Comparison of ENCODE assay signal across 29 mouse cellular contexts in the genomic region with DNA sequence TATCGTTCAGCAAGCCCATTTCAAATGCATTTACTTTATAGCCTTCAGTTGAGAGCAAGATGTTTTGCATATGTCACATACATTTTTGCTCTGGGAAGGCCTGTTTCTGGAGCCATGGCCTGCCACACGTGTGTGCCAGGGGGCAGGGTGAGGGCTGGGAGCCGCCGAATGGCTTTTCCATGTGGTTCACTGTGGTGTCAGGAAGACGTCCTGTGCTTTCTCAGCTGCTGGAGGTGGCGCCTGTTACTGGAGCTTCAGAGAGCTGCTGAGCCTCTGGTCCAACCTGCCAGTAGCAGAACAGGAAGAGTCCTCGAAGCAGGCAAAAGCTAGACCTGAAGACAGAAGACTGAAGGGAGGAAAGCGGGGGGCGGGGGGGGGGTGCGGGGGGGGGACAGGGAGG.
A peak's percentile ranks its signal among the peaks of the same experiment; 100 is the strongest.
DNase-seq lines count a peak whose midpoint lies in the region; ATAC-seq and TF ChIP-seq lines count a peak whose summit lies in the region.
"Had no signal": no experiment of that assay in that cellular context is flagged by ENCODE, and none has a peak within 500 bp of the region (broad histone marks: within the 10 kb centered on the region; RNA-seq: fewer than 3 reads in every experiment).

No protein-coding gene starts in this region.

- no peak for ATAC-seq in kidney, postnatal 0 days (replicated peaks; ENCODE audit: low FRiP score, low read depth)
- peak; percentile 32; the same call in 1 of the 2 replicates for ATAC-seq in limb, embryonic 14.5 days (ENCODE audit: low FRiP score, low read depth)
- no peak for ATAC-seq in neural tube, embryonic 15.5 days (ENCODE audit: low FRiP score)
- no peak for ATAC-seq in erythroid progenitor cell, adult 5-6 weeks (replicated peaks; ENCODE audit: low FRiP score, poor library complexity, severe bottlenecking)
- ATAC-seq: forebrain, embryonic 15.5 days; inflammation-experienced regulatory T-cells, adult 6 months; liver, postnatal 0 days; lung, postnatal 0 days; Patski had no signal

- peak; percentile 55 for DNase-seq in embryo, embryonic 10 days (ENCODE audit: low spot score)
- DNase-seq in embryo, embryonic 9.5 days (ENCODE audit: extremely low spot score), result no peak
- peak; percentile 22 for DNase-seq in kidney, postnatal 0 days (ENCODE audit: low spot score)
- no peak for DNase-seq in kidney, postnatal 36 days
- DNase-seq in limb, embryonic 14.5 days (ENCODE audit: low spot score), result peak; percentile 29
- no peak for DNase-seq in gastrocnemius, postnatal 25 days
- DNase-seq: adrenal gland, postnatal 14 days; gastrocnemius, adult 2 months; heart, adult 2 months; kidney, adult 11 months; kidney, postnatal 25 days; liver, postnatal 0 days; lung, postnatal 4 days; midbrain, embryonic 14.5 days; spleen, adult 18-20 months; thymus, adult 2 months; thymus, postnatal 36 days had no signal

- H3K27ac ChIP-seq in kidney, postnatal 0 days, result no peak overlapping the region
- H3K27ac ChIP-seq in limb, embryonic 14.5 days (replicated peaks; ENCODE audit: low read depth, low read length), result no peak overlapping the region
- 0 out of 2 replicates have a peak overlapping the region, but pooled peaks have one; percentile 5 for H3K27ac ChIP-seq in neural tube, embryonic 15.5 days (replicated peaks)
- H3K27ac ChIP-seq: forebrain, embryonic 10.5 days; forebrain, embryonic 15.5 days; gastrocnemius, adult 2 months; heart, adult 2 months; layer of hippocampus, adult 2 months; left cerebral cortex, adult 2 months; stomach, postnatal 0 days had no signal

- no peak overlapping the region for H3K4me3 ChIP-seq in kidney, postnatal 0 days (replicated peaks; ENCODE audit: low read depth, low read length)
- no peak overlapping the region for H3K4me3 ChIP-seq in limb, embryonic 14.5 days (replicated peaks; ENCODE audit: low read length)
- H3K4me3 ChIP-seq in neural tube, embryonic 15.5 days (replicated peaks), result no peak overlapping the region
- H3K4me3 ChIP-seq: forebrain, embryonic 10.5 days; forebrain, embryonic 15.5 days; gastrocnemius, adult 2 months; heart, adult 2 months; heart, embryonic 12.5 days; layer of hippocampus, adult 2 months; left cerebral cortex, adult 2 months had no signal

- no peaks in the 10 kb centered on the region for H3K36me3 ChIP-seq in kidney, postnatal 0 days (ENCODE audit: insufficient read depth, low read length)
- no peaks in the 10 kb centered on the region for H3K36me3 ChIP-seq in limb, embryonic 14.5 days (ENCODE audit: control insufficient read depth, insufficient read depth, low read length)
- H3K36me3 ChIP-seq in neural tube, embryonic 15.5 days, result no peaks in the 10 kb centered on the region
- H3K36me3 ChIP-seq: forebrain, embryonic 10.5 days; forebrain, embryonic 15.5 days; heart, embryonic 12.5 days had no signal

- H3K4me1 ChIP-seq in kidney, postnatal 0 days (replicated peaks; ENCODE audit: insufficient read depth, low read length), result peaks cover 6% of the 10 kb centered on the region; the same call in 1 of the 2 replicates
- H3K4me1 ChIP-seq in limb, embryonic 14.5 days (ENCODE audit: control insufficient read depth, insufficient read depth, low read length), result peaks cover 52% of the 10 kb centered on the region
- H3K4me1 ChIP-seq in neural tube, embryonic 15.5 days, result peaks cover 10% of the 10 kb centered on the region

- 26% methylated on average over 8 of the region's 10 CpGs for WGBS in kidney, postnatal 0 days
- WGBS in limb, embryonic 14.5 days, result 23% methylated on average over 8 of the region's 10 CpGs
- 57% methylated on average over 6 of the region's 10 CpGs for WGBS in neural tube, embryonic 15.5 days

- no peak for TF ChIP-seq POLR2A in limb, embryonic 14.5 days (IDR thresholded peaks at IDR 0.05; ENCODE audit: borderline replicate concordance, extremely low read depth, insufficient read depth, insufficient read length)

- H3K27me3 ChIP-seq in kidney, postnatal 0 days (ENCODE audit: insufficient read depth, low read length), result no peaks in the 10 kb centered on the region
- no peaks in the 10 kb centered on the region for H3K27me3 ChIP-seq in limb, embryonic 14.5 days (ENCODE audit: control insufficient read depth, insufficient read depth, low read length)
- no peaks in the 10 kb centered on the region for H3K27me3 ChIP-seq in neural tube, embryonic 15.5 days (replicated peaks)
- H3K27me3 ChIP-seq: forebrain, embryonic 15.5 days; Patski had no signal

- no peak overlapping the region for H3K9ac ChIP-seq in kidney, postnatal 0 days (ENCODE audit: low read depth, low read length)
- no peak overlapping the region for H3K9ac ChIP-seq in limb, embryonic 14.5 days (ENCODE audit: low read depth, low read length, severe bottlenecking)
- H3K9ac ChIP-seq in neural tube, embryonic 15.5 days (replicated peaks), result no peak overlapping the region
- H3K9ac ChIP-seq: forebrain, embryonic 15.5 days; heart, embryonic 12.5 days; liver, postnatal 0 days had no signal

- no peak for TF ChIP-seq CTCF in kidney, postnatal 0 days (IDR thresholded peaks at IDR 0.05; ENCODE audit: low read depth)

- no peak overlapping the region for H3K4me2 ChIP-seq in kidney, postnatal 0 days (ENCODE audit: low read length)
- H3K4me2 ChIP-seq in limb, embryonic 14.5 days (replicated peaks; ENCODE audit: low read depth, low read length, severe bottlenecking), result no peak overlapping the region
- H3K4me2 ChIP-seq in neural tube, embryonic 15.5 days, result no peak overlapping the region
- H3K4me2 ChIP-seq: forebrain, embryonic 15.5 days; heart, embryonic 12.5 days; liver, embryonic 11.5 days had no signal

- no peaks in the 10 kb centered on the region for H3K9me3 ChIP-seq in kidney, postnatal 0 days (replicated peaks; ENCODE audit: low read length)
- no peaks in the 10 kb centered on the region for H3K9me3 ChIP-seq in limb, embryonic 14.5 days (ENCODE audit: control insufficient read depth, low read length)
- H3K9me3 ChIP-seq in neural tube, embryonic 15.5 days (replicated peaks), result no peaks in the 10 kb centered on the region
- H3K9me3 ChIP-seq: forebrain, embryonic 10.5 days; forebrain, embryonic 15.5 days; heart, embryonic 12.5 days had no signal

Comparison
In these comparisons a context has a peak if more than half of its experiments do, and no peak if none do; other contexts are left out.
1. DNase-seq: peak in embryo, embryonic 10 days (single experiment), kidney, postnatal 0 days (single experiment) and limb, embryonic 14.5 days (single experiment); none in embryo, embryonic 9.5 days (single experiment), kidney, postnatal 36 days (0 of 2) and gastrocnemius, postnatal 25 days (single experiment).